Mouse (Mus musculus) gastrocnemius, postnatal 10 days (tissue): ENCODE data around the gene Fam208a. TPM values are rescaled to one million over a fixed set of nuclear protein-coding genes. Genes with fewer than 3 reads are reported as not detected.

Source experiments
- DNase-seq: peaks from one replicate; pipeline ENCODE4 v3.0.0; 2021; ENCODE audit warnings: mixed read lengths
- microRNA-seq, 2 experiments: library from miRNA; unstranded; fragments of <30 nt; microRNA quantifications; one replicate each; pipeline ENCODE4 v1.2.0; 2021
- total RNA-seq, 2 experiments: library from RNA; stranded (reverse); gene quantifications; 2 replicates each; pipeline ENCODE4 v1.2.3; 2021

Gene Fam208a
- total RNA-seq, 2 experiments from 2014 or later, result 9.0 to 13.6 TPM

- no peak for DNase-seq
Measured at GRCm38 (mm10) chr14:27420816-27421215, 7.8 kb upstream of the Fam208a start.

- no peak for DNase-seq
Measured at GRCm38 (mm10) chr14:27422301-27422700, 6.3 kb upstream of the Fam208a start.

GRCm38 (mm10) chr14:27428973-27429711 is 508 bp downstream of the Fam208a start:
- DNase-seq, result peak; percentile 81

GRCm38 (mm10) chr14:27430280-27430679 is 1.6 kb downstream of the Fam208a start:
- DNase-seq, result no peak

GRCm38 (mm10) chr14:27432064-27432463 is 3.4 kb downstream of the Fam208a start:
- no peak for DNase-seq

- DNase-seq, result no peak
Measured at GRCm38 (mm10) chr14:27436116-27436515, 7.5 kb downstream of the Fam208a start.

- no peak for DNase-seq
Measured at GRCm38 (mm10) chr14:27436826-27437225, 8.2 kb downstream of the Fam208a start.

GRCm38 (mm10) chr14:27440921-27441320 is 12.3 kb downstream of the Fam208a start:
- no peak for DNase-seq

- no peak for DNase-seq
Measured at GRCm38 (mm10) chr14:27444851-27445281, 16.2 kb downstream of the Fam208a start.

GRCm38 (mm10) chr14:27446963-27447362 is 18.3 kb downstream of the Fam208a start:
- no peak for DNase-seq

GRCm38 (mm10) chr14:27491399-27491798 is 62.8 kb downstream of the Fam208a start:
- no peak for DNase-seq

GRCm38 (mm10) chr14:27493516-27493915 is 64.9 kb downstream of the Fam208a start:
- DNase-seq, result peak; percentile 10

- DNase-seq, result no peak
Measured at GRCm38 (mm10) chr14:27501096-27501495, 72.5 kb downstream of the Fam208a start.

- DNase-seq, result peak; percentile 97
Measured at GRCm38 (mm10) chr14:27507894-27508643, 79.4 kb downstream of the Fam208a start, which contains the start of gene Ccdc66. Gene Ccdc66 (minus strand): TSS chr14:27508460.

- no peak for DNase-seq
Measured at GRCm38 (mm10) chr14:27508644-27509301, 80.1 kb downstream of the Fam208a start.

- no peak for DNase-seq
Measured at GRCm38 (mm10) chr14:27524541-27524940, 95.9 kb downstream of the Fam208a start.

Small RNA genes lying within 50 kb of the gene (microRNA-seq; reads per million reads assigned to microRNA genes)
- gene Gm23633, result 0 reads per million in 2 experiments

Other genes starting within 250 kb of the Fam208a start
- 10 to 100 TPM in 1 of 2 experiments, 1 to 10 TPM in 1; 8.3 to 10.4 TPM for gene Ccdc66, start 79.6 kb downstream of the Fam208a start, total RNA-seq
- gene Erc2, start 193.6 kb downstream of the Fam208a start, total RNA-seq, result 1 to 10 TPM; 1.4 to 1.5 TPM